ENCODE assay signal across 8 mouse cellular contexts in the genomic region with DNA sequence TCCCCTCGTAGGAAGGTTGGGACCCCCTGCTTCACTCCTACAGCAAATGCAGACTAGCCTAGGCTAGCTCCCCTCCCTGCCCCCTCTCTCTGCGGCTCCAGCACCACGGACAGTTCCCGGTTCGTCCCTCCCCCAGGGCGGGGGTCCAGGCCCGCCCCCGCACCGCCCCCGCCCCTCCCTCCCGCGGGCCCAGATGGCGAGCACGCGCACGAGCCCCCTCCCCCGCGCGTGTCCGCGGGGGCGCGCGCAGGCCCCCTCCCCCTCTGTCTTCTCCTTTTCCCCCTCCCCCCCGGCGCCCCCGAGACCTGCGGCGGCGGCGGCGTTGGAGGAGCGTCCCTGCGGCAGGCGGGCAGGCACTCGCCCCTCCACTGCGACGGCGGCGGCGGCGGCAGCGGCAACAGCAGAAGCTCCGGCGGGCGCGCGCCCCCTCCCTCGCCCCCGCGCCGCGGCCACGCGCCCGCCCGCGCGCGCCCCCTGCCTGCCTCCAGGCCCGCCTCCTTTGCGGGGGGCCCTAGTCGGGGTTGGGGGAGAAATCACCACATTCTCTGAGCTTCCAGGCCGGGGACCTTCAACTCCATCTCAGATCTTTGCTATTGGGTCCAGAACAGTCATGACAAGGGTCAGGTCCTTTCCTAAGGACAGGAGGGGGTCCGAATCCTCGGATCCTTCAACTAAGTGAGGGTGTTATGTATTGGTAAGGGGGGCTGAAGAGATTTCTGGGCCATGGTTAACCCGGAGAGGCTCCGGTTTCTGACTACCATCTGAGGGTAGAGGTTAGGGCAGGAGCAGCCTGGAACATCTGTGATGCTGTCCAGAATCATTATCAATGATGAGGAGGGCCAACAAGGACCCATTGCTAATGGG. TPM values are rescaled to one million over a fixed set of nuclear protein-coding genes. Genes with fewer than 3 reads are reported as not detected.
DNase-seq lines count a peak whose midpoint lies in the region; ATAC-seq and TF ChIP-seq lines count a peak whose summit lies in the region.

No protein-coding gene starts in this region.

- peak overlapping the region; percentile 51 for H3K4me3 ChIP-seq in heart, embryonic 11.5 days (ENCODE audit: low read depth, low read length)
- peak overlapping the region; percentile 80 for H3K4me3 ChIP-seq in E14TG2a.4 (replicated peaks; ENCODE audit: low read length)
- peak overlapping the region; percentile 48 for H3K4me3 ChIP-seq in limb, embryonic 15.5 days
- H3K4me3 ChIP-seq in neural tube, embryonic 13.5 days: peak overlapping the region; percentile 49

- H3K4me1 ChIP-seq in heart, embryonic 11.5 days (ENCODE audit: control insufficient read depth, insufficient read depth, low read length): 0 out of 2 replicates have a peak, but pooled peaks cover 2% of the 10 kb centered on the region
- H3K4me1 ChIP-seq in E14TG2a.4 (replicated peaks; ENCODE audit: low read depth, low read length): peaks cover 70% of the 10 kb centered on the region
- H3K4me1 ChIP-seq in limb, embryonic 15.5 days: peaks cover 8% of the 10 kb centered on the region; the same call in 1 of the 2 replicates
- peaks cover 16% of the 10 kb centered on the region for H3K4me1 ChIP-seq in neural tube, embryonic 13.5 days (replicated peaks)

- no peak for TF ChIP-seq CTCF in E14TG2a.4 (conservative IDR thresholded peaks at IDR 0.05; ENCODE audit: low read length)

- H3K9ac ChIP-seq in heart, embryonic 11.5 days (ENCODE audit: low read depth, low read length): no peak overlapping the region
- no peak overlapping the region for H3K9ac ChIP-seq in limb, embryonic 15.5 days
- peak overlapping the region; percentile 68 for H3K9ac ChIP-seq in neural tube, embryonic 13.5 days

- no peak for ATAC-seq in heart, embryonic 11.5 days (replicated peaks; ENCODE audit: insufficient number of reproducible peaks, low FRiP score, low TSS enrichment)
- no peak for ATAC-seq in limb, embryonic 15.5 days (ENCODE audit: insufficient number of reproducible peaks, low FRiP score, low TSS enrichment, low read depth)
- peak; percentile 25; the same call in 1 of the 2 replicates for ATAC-seq in neural tube, embryonic 13.5 days (ENCODE audit: low read depth)

- H3K9me3 ChIP-seq in heart, embryonic 11.5 days (replicated peaks; ENCODE audit: control insufficient read depth, low read length): no peaks in the 10 kb centered on the region
- no peaks in the 10 kb centered on the region for H3K9me3 ChIP-seq in E14TG2a.4 (ENCODE audit: low read length)
- no peaks in the 10 kb centered on the region for H3K9me3 ChIP-seq in limb, embryonic 15.5 days
- H3K9me3 ChIP-seq in neural tube, embryonic 13.5 days: no peaks in the 10 kb centered on the region

- H3K4me2 ChIP-seq in heart, embryonic 11.5 days: peak overlapping the region; percentile 71
- peak overlapping the region; percentile 81 for H3K4me2 ChIP-seq in limb, embryonic 15.5 days
- H3K4me2 ChIP-seq in neural tube, embryonic 13.5 days: peak overlapping the region; percentile 75

- H3K27me3 ChIP-seq in heart, embryonic 11.5 days (ENCODE audit: control insufficient read depth, insufficient read depth, low read length): peaks cover 79% of the 10 kb centered on the region
- no peaks in the 10 kb centered on the region for H3K27me3 ChIP-seq in E14TG2a.4 (ENCODE audit: insufficient read depth, low read length)
- peaks cover 82% of the 10 kb centered on the region for H3K27me3 ChIP-seq in limb, embryonic 15.5 days
- peaks cover 97% of the 10 kb centered on the region for H3K27me3 ChIP-seq in neural tube, embryonic 13.5 days

- no peak overlapping the region for H3K27ac ChIP-seq in heart, embryonic 11.5 days (ENCODE audit: low read depth, low read length)
- no peak overlapping the region for H3K27ac ChIP-seq in limb, embryonic 15.5 days
- H3K27ac ChIP-seq in neural tube, embryonic 13.5 days (replicated peaks): no peak overlapping the region

- no peaks in the 10 kb centered on the region for H3K36me3 ChIP-seq in heart, embryonic 11.5 days (ENCODE audit: control insufficient read depth, insufficient read depth, low read length)
- H3K36me3 ChIP-seq in E14TG2a.4 (ENCODE audit: insufficient read depth, low read length): peaks cover 26% of the 10 kb centered on the region
- H3K36me3 ChIP-seq in limb, embryonic 15.5 days: no peaks in the 10 kb centered on the region
- H3K36me3 ChIP-seq in neural tube, embryonic 13.5 days: peaks cover 1% of the 10 kb centered on the region; the same call in 1 of the 2 replicates

- no peak for DNase-seq in heart, adult 18-20 months
- DNase-seq in cerebellum, adult 9-11 months: peak; percentile 82
- peak; percentile 8 to 48 for DNase-seq in heart, postnatal 10 days
- no peak for DNase-seq in spleen, adult 18-20 months

- intact Hi-C loops in heart, postnatal 10 days (cut with DNase I): no loop called here

- WGBS in heart, embryonic 11.5 days (ENCODE audit: insufficient replicate concordance): 2% methylated on average over 60 of the region's 68 CpGs
- 2% methylated on average over 34 of the region's 68 CpGs for WGBS in limb, embryonic 15.5 days
- WGBS in neural tube, embryonic 13.5 days: 3% methylated on average over 23 of the region's 68 CpGs

RNA-seq across cellular contexts. Expression of gene Gm20479, which starts 39.2 kb away (rescaled TPM):
- polyA plus RNA-seq in heart, embryonic 11.5 days (2014; fragmentation: Nextera tagmentation; extraction: Ambion mirVana): 1.6 and 2.1 TPM in 2 replicates
- total RNA-seq in heart, adult 18-20 months (2021): not detected
- total RNA-seq in heart, postnatal 10 days (2021): under 1 TPM in 1 of 2 experiments, not detected in 1; 0.99 TPM
- 0.31 and 0.67 TPM in 2 replicates for polyA plus RNA-seq in limb, embryonic 15.5 days (2015; fragmentation: Nextera tagmentation; extraction: Ambion mirVana)
- not detected in 2 replicates for polyA plus RNA-seq in neural tube, embryonic 13.5 days (2015; fragmentation: Nextera tagmentation; extraction: Ambion mirVana)

RNA-seq across cellular contexts. Expression of gene Shkbp1, which starts 40.6 kb away (rescaled TPM):
- 33.3 and 34.1 TPM in 2 replicates for polyA plus RNA-seq in heart, embryonic 11.5 days (2014; fragmentation: Nextera tagmentation; extraction: Ambion mirVana)
- total RNA-seq in heart, adult 18-20 months (2021): 1 to 10 TPM; 5.6 to 6.3 TPM
- 10 to 100 TPM; 13.8 to 17.5 TPM for total RNA-seq in heart, postnatal 10 days (2021)
- 33.6 and 36.4 TPM in 2 replicates for polyA plus RNA-seq in limb, embryonic 15.5 days (2015; fragmentation: Nextera tagmentation; extraction: Ambion mirVana)
- 50.6 and 59.6 TPM in 2 replicates for polyA plus RNA-seq in neural tube, embryonic 13.5 days (2015; fragmentation: Nextera tagmentation; extraction: Ambion mirVana)

RNA-seq across cellular contexts. Expression of gene Sptbn4, which starts 51.1 kb away (rescaled TPM):
- 0.23 and 0.30 TPM in 2 replicates for polyA plus RNA-seq in heart, embryonic 11.5 days (2014; fragmentation: Nextera tagmentation; extraction: Ambion mirVana)
- total RNA-seq in heart, adult 18-20 months (2021): under 1 TPM; 0.30 to 0.31 TPM
- total RNA-seq in heart, postnatal 10 days (2021): under 1 TPM; 0.74 to 0.87 TPM
- polyA plus RNA-seq in limb, embryonic 15.5 days (2015; fragmentation: Nextera tagmentation; extraction: Ambion mirVana): 0.14 and 0.23 TPM in 2 replicates
- polyA plus RNA-seq in neural tube, embryonic 13.5 days (2015; fragmentation: Nextera tagmentation; extraction: Ambion mirVana): 1.7 and 2.8 TPM in 2 replicates

RNA-seq across cellular contexts. Expression of gene Blvrb, which starts 51.4 kb away (rescaled TPM):
- polyA plus RNA-seq in heart, embryonic 11.5 days (2014; fragmentation: Nextera tagmentation; extraction: Ambion mirVana): 106 and 121 TPM in 2 replicates
- total RNA-seq in heart, adult 18-20 months (2021): 10 to 100 TPM; 32.4 to 34.3 TPM
- 10 to 100 TPM; 38.2 to 40.8 TPM for total RNA-seq in heart, postnatal 10 days (2021)
- 57.5 and 59.8 TPM in 2 replicates for polyA plus RNA-seq in limb, embryonic 15.5 days (2015; fragmentation: Nextera tagmentation; extraction: Ambion mirVana)
- 21.3 and 23.3 TPM in 2 replicates for polyA plus RNA-seq in neural tube, embryonic 13.5 days (2015; fragmentation: Nextera tagmentation; extraction: Ambion mirVana)

RNA-seq across cellular contexts. Expression of gene Ltbp4, which starts 58.9 kb away (rescaled TPM):
- 28.9 and 31.5 TPM in 2 replicates for polyA plus RNA-seq in heart, embryonic 11.5 days (2014; fragmentation: Nextera tagmentation; extraction: Ambion mirVana)
- 100 to 1,000 TPM; 185 to 206 TPM for total RNA-seq in heart, adult 18-20 months (2021)
- total RNA-seq in heart, postnatal 10 days (2021): 100 to 1,000 TPM; 387 to 393 TPM
- polyA plus RNA-seq in limb, embryonic 15.5 days (2015; fragmentation: Nextera tagmentation; extraction: Ambion mirVana): 66.0 and 74.2 TPM in 2 replicates
- 6.9 and 8.0 TPM in 2 replicates for polyA plus RNA-seq in neural tube, embryonic 13.5 days (2015; fragmentation: Nextera tagmentation; extraction: Ambion mirVana)

Comparison
In these comparisons a context has a peak if more than half of its experiments do, and no peak if none do; other contexts are left out.
1. DNase-seq: peak in cerebellum, adult 9-11 months (single experiment) and heart, postnatal 10 days (2 of 2); none in heart, adult 18-20 months (0 of 2) and spleen, adult 18-20 months (0 of 2).
2. Peak in every context shown above with its lines, with median percentiles within 50 percentile points of each other: H3K4me2 ChIP-seq and H3K4me3 ChIP-seq.